Mouse (Mus musculus) brain, embryonic 14.5 days (tissue): Measurements from ENCODE around the gene Slbp.

Source experiments
- CTCF ChIP-seq: fragments of 200-500 bp; IDR thresholded peaks from 2 replicates; pipeline ENCODE4 v1.5.1; 2012; ENCODE audit warnings: inconsistent platforms, mild to moderate bottlenecking, moderate library complexity, borderline replicate concordance; ENCODE audit not compliant: insufficient read depth, insufficient read length; ENCODE audit errors: extremely low read depth
- POLR2A ChIP-seq: fragments of 200-500 bp; IDR thresholded peaks from 2 replicates; pipeline ENCODE4 v1.6.1; 2012; ENCODE audit warnings: mild to moderate bottlenecking, inconsistent platforms, borderline replicate concordance; ENCODE audit not compliant: poor library complexity, insufficient read depth, insufficient read length, severe bottlenecking; ENCODE audit errors: extremely low read depth

DNA sequence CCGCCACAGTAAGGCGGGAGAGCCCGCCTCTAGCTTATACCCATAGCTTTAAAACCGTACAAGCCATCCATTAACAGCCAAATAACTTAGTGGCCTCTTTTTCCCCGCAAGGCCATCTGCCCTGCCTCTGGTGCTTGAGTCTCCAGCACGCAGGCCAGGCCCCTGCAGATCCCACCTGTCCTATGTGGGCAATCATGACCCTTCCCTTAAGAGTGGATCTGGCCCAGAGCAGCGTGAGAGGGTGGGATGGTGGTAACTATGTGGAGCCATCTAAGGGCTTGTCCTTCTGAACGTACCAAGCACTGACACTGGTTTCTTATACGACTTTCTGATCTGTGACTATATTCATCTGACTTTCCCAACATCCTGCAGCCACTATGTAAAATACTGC, 404 bp upstream of the Slbp start:
- TF ChIP-seq CTCF (no peak), POLR2A (no peak)
